Mouse (Mus musculus): ENCODE measurements at regions not wholly inside any gene's neighbourhood (a gene's known extent, or its start where the extent isn't known, plus 50 kb on each side); places are given as distances from the start of the nearest gene placed in this dataset.

- no peak for DNase-seq
Measured at GRCm38 (mm10) chr4:89082838-89083237, 54.1 kb upstream of the Mtap start.

GRCm38 (mm10) chr4:89078485-89078884 is 58.4 kb upstream of the Mtap start:
- DNase-seq, result no peak

- DNase-seq, result no peak
Measured at GRCm38 (mm10) chr4:89074705-89075104, 62.2 kb upstream of the Mtap start.

GRCm38 (mm10) chr4:89070430-89070829 is 66.5 kb upstream of the Mtap start:
- DNase-seq, result no peak

- no peak for DNase-seq
Measured at GRCm38 (mm10) chr4:89064401-89064800, 72.5 kb upstream of the Mtap start.

- DNase-seq, result no peak
Measured at GRCm38 (mm10) chr4:89062384-89062783, 74.5 kb upstream of the Mtap start.

GRCm38 (mm10) chr4:89061619-89062018 is 75.3 kb upstream of the Mtap start:
- no peak for DNase-seq

- no peak for DNase-seq
Measured at GRCm38 (mm10) chr4:89057573-89057972, 79.3 kb upstream of the Mtap start.

- DNase-seq, result no peak
Measured at GRCm38 (mm10) chr4:89057135-89057534, 79.8 kb upstream of the Mtap start.

- no peak for DNase-seq
Measured at GRCm38 (mm10) chr4:89055969-89056368, 81.0 kb upstream of the Mtap start.

- DNase-seq, result no peak
Measured at GRCm38 (mm10) chr4:89053606-89054005, 83.3 kb upstream of the Mtap start.

GRCm38 (mm10) chr4:89051897-89052296 is 85.0 kb upstream of the Mtap start:
- DNase-seq, result no peak

GRCm38 (mm10) chr4:89050551-89051199 is 86.2 kb upstream of the Mtap start:
- DNase-seq, result no peak

- DNase-seq, result no peak
Measured at GRCm38 (mm10) chr4:89049592-89050440, 87.1 kb upstream of the Mtap start.

- no peak for DNase-seq
Measured at GRCm38 (mm10) chr4:89044516-89044915, 92.4 kb upstream of the Mtap start.

GRCm38 (mm10) chr4:89043982-89044381 is 92.9 kb upstream of the Mtap start:
- DNase-seq, result no peak

GRCm38 (mm10) chr4:89040856-89041255 is 96.1 kb upstream of the Mtap start:
- no peak for DNase-seq

GRCm38 (mm10) chr4:89038906-89039305 is 98.0 kb upstream of the Mtap start:
- no peak for DNase-seq

GRCm38 (mm10) chr4:89038135-89038534 is 98.8 kb upstream of the Mtap start:
- no peak for DNase-seq

GRCm38 (mm10) chr4:89034822-89035221 is 102.1 kb upstream of the Mtap start:
- no peak for DNase-seq

- no peak for DNase-seq
Measured at GRCm38 (mm10) chr4:89034299-89034698, 102.6 kb upstream of the Mtap start.

- no peak for DNase-seq
Measured at GRCm38 (mm10) chr4:89012681-89013353, 124.1 kb upstream of the Mtap start.

- DNase-seq, result no peak
Measured at GRCm38 (mm10) chr4:89008561-89008960, 128.4 kb upstream of the Mtap start.

- no peak for DNase-seq
Measured at GRCm38 (mm10) chr4:89001470-89001869, 121.5 kb upstream of the Ifne start.

Measured in cerebellum, adult 8-10 months (tissue).